In genomic region chr11:120851132-120851531, GRCm38 (mm10) we compare ENCODE assay signal across 13 mouse cellular contexts. TPM values are rescaled to one million over a fixed set of nuclear protein-coding genes. Genes with fewer than 3 reads are reported as not detected.
DNase-seq lines count a peak whose midpoint lies in the region; ATAC-seq and TF ChIP-seq lines count a peak whose summit lies in the region.
"Had no signal": no experiment of that assay in that cellular context is flagged by ENCODE, and none has a peak within 500 bp of the region (broad histone marks: within the 10 kb centered on the region; RNA-seq: fewer than 3 reads in every experiment).

No protein-coding gene starts in this region.

- H3K36me3 ChIP-seq in embryonic facial prominence, embryonic 15.5 days = peaks cover 6% of the 10 kb centered on the region; the same call in 1 of the 2 replicates
- H3K36me3 ChIP-seq in stomach, embryonic 16.5 days (ENCODE audit: control insufficient read depth, insufficient read depth, low read length) = no peaks in the 10 kb centered on the region
- H3K36me3 ChIP-seq in hindbrain, postnatal 0 days (ENCODE audit: insufficient read depth, low read length) = no peaks in the 10 kb centered on the region

- 53% methylated on average over 1 of the region's 1 CpGs for WGBS in embryonic facial prominence, embryonic 15.5 days
- 64% methylated on average over 1 of the region's 1 CpGs for WGBS in stomach, embryonic 16.5 days
- WGBS in hindbrain, postnatal 0 days = 60% methylated on average over 1 of the region's 1 CpGs

- no peak for ATAC-seq in embryonic facial prominence, embryonic 15.5 days (ENCODE audit: insufficient number of reproducible peaks, low FRiP score, low TSS enrichment, low read depth)
- no peak for ATAC-seq in stomach, embryonic 16.5 days (ENCODE audit: insufficient read depth, low FRiP score)
- no peak for ATAC-seq in hindbrain, postnatal 0 days
- no peak for ATAC-seq in monocyte, adult 5-6 weeks (replicated peaks; ENCODE audit: insufficient number of reproducible peaks, low FRiP score, low TSS enrichment, poor library complexity, severe bottlenecking)

- no peak overlapping the region for H3K4me3 ChIP-seq in embryonic facial prominence, embryonic 15.5 days (replicated peaks)
- no peak overlapping the region for H3K4me3 ChIP-seq in stomach, embryonic 16.5 days (replicated peaks; ENCODE audit: low read length)
- H3K4me3 ChIP-seq in hindbrain, postnatal 0 days (ENCODE audit: low read length) = no peak overlapping the region
- H3K4me3 ChIP-seq: myocyte had no signal

- no peaks in the 10 kb centered on the region for H3K27me3 ChIP-seq in embryonic facial prominence, embryonic 15.5 days
- H3K27me3 ChIP-seq in stomach, embryonic 16.5 days (ENCODE audit: control insufficient read depth, insufficient read depth, low read length) = no peaks in the 10 kb centered on the region
- H3K27me3 ChIP-seq in hindbrain, postnatal 0 days (ENCODE audit: insufficient read depth, low read length) = no peaks in the 10 kb centered on the region

- H3K9ac ChIP-seq in embryonic facial prominence, embryonic 15.5 days = no peak overlapping the region
- H3K9ac ChIP-seq in stomach, embryonic 16.5 days (ENCODE audit: low read length) = no peak overlapping the region
- no peak overlapping the region for H3K9ac ChIP-seq in hindbrain, postnatal 0 days (replicated peaks; ENCODE audit: low read length)
- H3K9ac ChIP-seq: hindbrain, embryonic 14.5 days had no signal

- H3K4me2 ChIP-seq in embryonic facial prominence, embryonic 15.5 days (replicated peaks) = no peak overlapping the region
- H3K4me2 ChIP-seq in stomach, embryonic 16.5 days (ENCODE audit: low read depth, low read length) = no peak overlapping the region
- no peak overlapping the region for H3K4me2 ChIP-seq in hindbrain, postnatal 0 days (ENCODE audit: low read depth, low read length)
- H3K4me2 ChIP-seq: hindbrain, embryonic 14.5 days had no signal

- TF ChIP-seq CTCF in hindbrain, postnatal 0 days (IDR thresholded peaks at IDR 0.05; ENCODE audit: low read depth) = no peak

- 0 out of 2 replicates have a peak overlapping the region, but pooled peaks have one; percentile 17 for H3K27ac ChIP-seq in embryonic facial prominence, embryonic 15.5 days (replicated peaks)
- H3K27ac ChIP-seq in stomach, embryonic 16.5 days (ENCODE audit: low read length) = peak overlapping the region; percentile 74
- no peak overlapping the region for H3K27ac ChIP-seq in hindbrain, postnatal 0 days
- H3K27ac ChIP-seq: hindbrain, embryonic 14.5 days had no signal

- H3K9me3 ChIP-seq in embryonic facial prominence, embryonic 15.5 days (replicated peaks) = no peaks in the 10 kb centered on the region
- H3K9me3 ChIP-seq in stomach, embryonic 16.5 days (replicated peaks; ENCODE audit: control insufficient read depth, low read length) = no peaks in the 10 kb centered on the region
- no peaks in the 10 kb centered on the region for H3K9me3 ChIP-seq in hindbrain, postnatal 0 days (ENCODE audit: low read length)

- peaks cover 13% of the 10 kb centered on the region for H3K4me1 ChIP-seq in embryonic facial prominence, embryonic 15.5 days
- peaks cover 31% of the 10 kb centered on the region for H3K4me1 ChIP-seq in stomach, embryonic 16.5 days (ENCODE audit: control insufficient read depth, insufficient read depth, low read length)
- no peaks in the 10 kb centered on the region for H3K4me1 ChIP-seq in hindbrain, postnatal 0 days (ENCODE audit: insufficient read depth, low read length)

- peak; percentile 61 for DNase-seq in urinary bladder, postnatal 14 days (ENCODE audit: low spot score)
- no peak for DNase-seq in urinary bladder, postnatal 4 days (ENCODE audit: low spot score in 2 of 2)
- DNase-seq in kidney, postnatal 14 days = peak; percentile 55
- DNase-seq in hindbrain, postnatal 0 days (ENCODE audit: low spot score) = no peak
- DNase-seq in right cerebral cortex, adult 18-20 months = no peak
- DNase-seq: cerebellum, postnatal 25 days; heart, adult 11 months; thymus, adult 2 months had no signal

RNA-seq across cellular contexts. Expression of gene Fasn, which starts 26.8 kb away (rescaled TPM):
- polyA plus RNA-seq in embryonic facial prominence, embryonic 15.5 days (2015; fragmentation: Nextera tagmentation; extraction: Ambion mirVana) = 46.2 and 48.8 TPM in 2 replicates
- 51.9 and 55.3 TPM in 2 replicates for polyA plus RNA-seq in stomach, embryonic 16.5 days (2015; fragmentation: Nextera tagmentation; extraction: Ambion mirVana)
- total RNA-seq in hindbrain, postnatal 0 days (2014; rRNA removed) = 474 and 499 TPM in 2 replicates
- polyA plus RNA-seq in hindbrain, postnatal 0 days (2015; fragmentation: Nextera tagmentation; extraction: Ambion mirVana) = 48.9 and 54.4 TPM in 2 replicates
- 13.2 to 26.4 TPM (median 13.5 TPM) in 3 replicates for total RNA-seq in monocyte, adult 5-6 weeks (2017)

RNA-seq across cellular contexts. Expression of gene Dus1l, which starts 54.9 kb away (rescaled TPM):
- polyA plus RNA-seq in embryonic facial prominence, embryonic 15.5 days (2015; fragmentation: Nextera tagmentation; extraction: Ambion mirVana) = 61.4 and 64.4 TPM in 2 replicates
- 60.6 and 69.3 TPM in 2 replicates for polyA plus RNA-seq in stomach, embryonic 16.5 days (2015; fragmentation: Nextera tagmentation; extraction: Ambion mirVana)
- total RNA-seq in hindbrain, postnatal 0 days (2014; rRNA removed) = 36.3 and 48.5 TPM in 2 replicates
- polyA plus RNA-seq in hindbrain, postnatal 0 days (2015; fragmentation: Nextera tagmentation; extraction: Ambion mirVana) = 40.4 and 42.2 TPM in 2 replicates
- total RNA-seq in monocyte, adult 5-6 weeks (2017) = 25.1 to 42.4 TPM (median 31.8 TPM) in 3 replicates

Comparison
In these comparisons a context has a peak if more than half of its experiments do, and no peak if none do; other contexts are left out.
1. DNase-seq: peak in urinary bladder, postnatal 14 days (single experiment) and kidney, postnatal 14 days (single experiment); none in urinary bladder, postnatal 4 days (0 of 2), hindbrain, postnatal 0 days (single experiment) and right cerebral cortex, adult 18-20 months (single experiment).